Mouse (Mus musculus) CH12F3 (cell line): ENCODE results near the gene Rps6ka4.

Experiments
- in situ Hi-C: fragments of 300-500 bp; cut with MboI; formaldehyde crosslinking; loops from 2 replicates; pipeline ENCODE4 v1.14.3; 2020; ENCODE audit warnings: low sequenced_read_pairs

Gene Rps6ka4

GRCm38 (mm10) chr19:6840475-6841291 lies at the start of gene Rps6ka4:
Gene Rps6ka4 (minus strand): TSS chr19:6840636.
- in situ Hi-C loops, result no loop called here

DNA sequence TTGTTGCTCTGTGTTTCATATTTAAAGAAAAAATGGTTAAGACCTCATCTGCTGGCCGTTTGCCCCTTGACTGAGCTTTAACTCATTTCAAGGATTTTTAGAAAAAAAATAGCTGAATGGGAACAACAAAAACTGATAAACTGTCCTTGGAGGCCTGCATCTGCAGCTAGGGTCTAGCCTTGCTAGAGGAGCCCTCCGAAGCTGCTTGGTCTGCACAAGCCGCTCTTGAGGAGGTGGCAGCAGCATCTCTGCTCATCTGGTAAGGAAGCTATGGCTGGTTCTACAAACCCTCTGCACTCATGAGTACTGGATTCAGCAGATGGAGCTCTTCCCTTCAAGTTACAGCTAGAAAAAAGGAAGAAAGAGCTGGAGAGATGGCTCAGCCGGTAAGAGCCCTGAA lies 37.5 kb upstream of the Rps6ka4 start:
- in situ Hi-C loops, result no loop called here

GRCm38 (mm10) chr19:6876799-6877198 lies 36.4 kb upstream of the Rps6ka4 start:
- in situ Hi-C loops, result no loop called here

DNA sequence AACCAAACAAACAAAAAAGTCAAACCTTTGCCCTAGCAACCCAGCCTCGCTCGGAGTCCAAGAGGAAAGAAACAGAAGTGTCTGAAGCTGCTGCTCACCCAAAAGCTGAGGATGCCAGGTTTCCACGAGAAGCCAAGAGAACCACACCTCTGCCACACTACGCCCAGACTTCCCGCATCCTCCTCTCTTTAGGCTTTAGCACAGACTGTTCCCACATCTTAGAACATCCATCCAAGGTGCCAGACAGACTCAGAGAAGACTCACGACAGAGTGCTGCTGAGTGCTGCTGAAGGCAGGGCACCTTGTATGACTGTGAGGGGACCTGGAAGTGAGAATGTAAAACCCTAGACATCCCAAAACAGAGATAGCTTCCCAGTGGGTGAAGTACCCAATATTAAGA lies 35.4 kb upstream of the Rps6ka4 start:
- in situ Hi-C loops, result no loop called here

GRCm38 (mm10) chr19:6874257-6874656 lies 33.8 kb upstream of the Rps6ka4 start:
- in situ Hi-C loops, result no loop called here

DNA sequence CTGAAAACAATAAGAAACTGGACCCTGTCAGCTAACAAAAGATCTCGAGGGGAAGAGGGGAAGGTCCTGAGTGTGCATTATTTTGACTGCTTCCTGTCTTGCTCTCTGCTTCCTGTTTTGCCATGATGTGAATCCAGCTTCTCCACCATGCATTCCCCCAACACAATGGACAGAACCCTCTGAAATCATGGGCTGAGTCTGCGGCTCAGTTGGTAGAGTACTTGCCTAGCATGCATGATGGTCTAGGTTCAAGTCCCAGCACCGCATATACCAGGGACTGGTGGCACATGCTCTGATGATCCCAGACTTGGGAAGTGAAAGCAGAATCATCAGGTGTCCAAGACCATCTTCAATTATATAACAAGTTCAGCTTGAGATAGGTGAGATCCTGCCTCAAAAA lies 32.3 kb upstream of the Rps6ka4 start:
- in situ Hi-C loops, result no loop called here

GRCm38 (mm10) chr19:6871574-6872271 lies 31.3 kb upstream of the Rps6ka4 start:
- in situ Hi-C loops, result no loop called here

DNA sequence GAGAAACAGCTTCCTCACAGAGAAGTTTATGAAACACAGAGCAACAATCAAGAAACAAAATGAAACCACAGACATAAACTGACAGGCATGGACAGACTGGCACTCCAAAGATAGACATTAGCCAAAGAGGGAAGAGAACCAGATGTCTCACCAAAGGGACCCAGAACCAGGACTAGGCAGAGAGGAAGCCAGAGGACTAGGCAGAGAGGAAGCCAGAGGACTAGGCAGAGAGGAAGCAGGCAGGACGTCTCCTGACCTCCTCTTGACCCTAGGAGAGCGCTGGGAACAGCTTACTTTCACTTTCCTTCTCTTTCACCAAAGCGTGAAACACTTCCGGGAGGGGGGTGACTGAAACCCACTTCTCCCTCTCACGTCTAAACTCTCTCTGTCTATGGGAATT lies 28.9 kb upstream of the Rps6ka4 start:
- in situ Hi-C loops, result no loop called here

DNA sequence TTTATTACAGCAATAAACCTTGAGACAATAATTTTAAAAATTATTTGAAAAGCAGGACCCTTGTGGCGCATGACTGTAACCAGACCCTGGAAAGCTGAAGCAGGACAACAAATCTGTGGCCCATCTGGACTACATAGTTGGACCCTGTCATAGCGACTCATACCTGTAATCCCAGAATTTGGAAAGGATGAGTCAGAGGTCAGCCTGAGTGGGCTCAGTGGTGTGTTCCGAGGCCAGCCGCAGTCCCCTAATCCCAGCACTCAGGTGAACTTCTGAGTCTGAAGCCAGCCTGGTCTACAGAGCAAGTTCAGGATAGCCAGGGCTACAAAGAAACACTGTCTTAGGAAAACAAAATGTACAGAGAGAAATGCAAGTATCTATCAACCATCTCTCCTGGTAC lies 21.0 kb upstream of the Rps6ka4 start:
- in situ Hi-C loops, result no loop called here

DNA sequence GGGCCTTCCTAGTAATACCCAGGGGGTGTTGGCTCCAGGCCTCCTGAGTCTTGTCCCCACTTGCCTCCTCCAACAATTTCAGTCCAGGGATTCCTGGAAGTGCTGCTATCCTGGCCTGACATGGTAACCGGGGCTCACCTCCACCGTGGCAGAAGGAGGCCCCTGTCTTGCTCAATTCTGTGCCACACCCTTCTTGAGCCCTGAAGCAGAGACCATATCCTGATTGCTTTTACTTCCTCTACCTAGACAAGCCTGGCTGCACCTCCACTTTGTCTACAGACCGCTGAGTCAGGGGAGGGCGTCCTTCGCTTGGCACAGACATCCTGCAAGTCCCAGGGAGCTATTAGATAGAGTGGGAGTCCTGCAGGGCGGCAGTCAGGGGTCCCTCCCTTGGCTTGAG lies 20.3 kb upstream of the Rps6ka4 start:
- in situ Hi-C loops, result no loop called here

GRCm38 (mm10) chr19:6859971-6860370 lies 19.5 kb upstream of the Rps6ka4 start:
- in situ Hi-C loops, result no loop called here

GRCm38 (mm10) chr19:6859032-6859651 lies 18.7 kb upstream of the Rps6ka4 start:
- in situ Hi-C loops, result no loop called here

DNA sequence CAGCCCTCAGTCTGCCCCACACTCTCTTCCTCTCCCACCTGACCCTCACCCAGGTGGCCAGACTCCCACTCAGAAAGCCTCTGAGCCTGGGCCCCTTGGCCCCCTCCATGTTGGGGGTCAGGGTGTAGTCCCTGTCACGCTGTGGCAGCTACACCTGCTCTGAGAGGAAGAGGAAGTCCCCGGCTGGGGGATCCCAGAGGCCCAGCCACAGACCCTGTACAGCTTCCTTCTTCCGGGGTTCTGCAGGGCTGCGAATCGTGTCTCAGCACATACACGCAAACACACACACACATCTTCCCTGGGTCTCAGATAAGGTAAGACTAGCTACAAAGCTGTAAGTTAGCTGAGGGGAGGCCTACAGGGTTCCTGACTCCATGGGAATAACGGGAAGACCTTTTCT lies 17.6 kb upstream of the Rps6ka4 start, which contains the start of gene Ccdc88b:
TSS of gene Ccdc88b (minus strand) at position 181 of the 400 bp plus-strand sequence.
- in situ Hi-C loops, result no loop called here

DNA sequence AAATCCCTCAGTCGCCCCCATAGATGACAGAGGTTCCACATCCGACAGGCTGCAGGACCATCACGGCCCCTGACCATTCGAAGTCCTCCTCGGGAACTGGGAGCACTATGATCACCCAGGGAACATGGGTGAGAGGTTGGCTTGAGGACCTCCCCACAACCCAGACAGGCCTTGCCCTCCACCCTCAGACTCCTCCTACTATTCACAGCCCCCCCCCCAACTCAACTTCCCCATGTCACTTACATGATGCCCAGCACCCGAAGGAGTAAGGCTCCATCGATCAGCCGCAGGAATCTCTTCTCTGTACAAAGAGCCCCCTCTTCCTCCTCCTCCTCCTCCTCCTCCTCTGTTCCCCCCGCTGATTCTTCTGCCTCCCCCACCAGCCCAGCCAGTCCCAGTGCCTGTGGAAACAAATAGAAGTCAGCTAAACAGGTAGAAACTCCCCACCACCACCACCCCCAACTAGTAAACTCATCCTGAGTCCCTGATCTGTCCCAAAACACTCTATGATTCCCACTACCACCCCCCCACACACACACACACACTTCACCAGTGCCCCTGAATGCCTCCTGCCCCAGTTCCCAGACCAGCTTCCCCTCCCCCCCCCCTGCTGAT lies 17.1 kb upstream of the Rps6ka4 start:
- in situ Hi-C loops, result no loop called here

GRCm38 (mm10) chr19:6857003-6857360 lies 16.5 kb upstream of the Rps6ka4 start:
- in situ Hi-C loops, result no loop called here

DNA sequence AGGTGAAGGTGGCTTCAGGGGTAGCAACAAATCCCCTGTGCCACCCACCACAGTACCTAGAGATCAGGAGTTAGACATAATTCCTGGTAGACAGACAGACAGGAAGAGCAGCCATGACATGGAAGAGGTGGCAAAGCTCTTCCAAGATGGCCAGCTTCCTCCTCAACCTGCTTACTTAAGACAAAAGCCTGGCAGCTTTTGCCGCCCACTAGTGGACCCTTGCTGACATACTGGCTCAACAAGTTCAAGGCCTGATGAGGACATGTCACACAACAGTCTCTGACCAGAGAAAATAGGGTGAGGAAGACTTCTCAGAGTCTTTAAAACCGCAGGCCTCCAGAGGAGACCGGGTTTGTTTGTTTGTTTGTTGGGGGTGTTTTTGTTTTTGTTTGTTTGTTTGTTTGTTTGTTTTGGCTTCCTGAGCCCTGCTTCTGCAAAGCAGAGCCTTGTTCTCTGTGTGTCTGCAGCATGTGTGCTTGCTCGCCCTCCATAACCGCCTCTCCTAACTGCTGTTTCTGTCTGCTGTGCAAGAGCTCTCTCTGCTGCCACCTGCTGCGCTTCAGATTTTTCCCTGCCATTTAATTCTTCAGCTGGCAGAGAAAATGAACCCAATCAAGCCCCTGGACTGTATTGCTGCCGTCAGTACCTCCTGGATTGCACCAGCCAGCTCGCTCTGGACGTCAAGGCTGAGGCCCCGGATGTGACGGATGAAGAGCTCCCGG lies 16.0 kb upstream of the Rps6ka4 start:
- in situ Hi-C loops, result no loop called here

GRCm38 (mm10) chr19:6855225-6856031 lies 15.0 kb upstream of the Rps6ka4 start:
- in situ Hi-C loops, result no loop called here

DNA sequence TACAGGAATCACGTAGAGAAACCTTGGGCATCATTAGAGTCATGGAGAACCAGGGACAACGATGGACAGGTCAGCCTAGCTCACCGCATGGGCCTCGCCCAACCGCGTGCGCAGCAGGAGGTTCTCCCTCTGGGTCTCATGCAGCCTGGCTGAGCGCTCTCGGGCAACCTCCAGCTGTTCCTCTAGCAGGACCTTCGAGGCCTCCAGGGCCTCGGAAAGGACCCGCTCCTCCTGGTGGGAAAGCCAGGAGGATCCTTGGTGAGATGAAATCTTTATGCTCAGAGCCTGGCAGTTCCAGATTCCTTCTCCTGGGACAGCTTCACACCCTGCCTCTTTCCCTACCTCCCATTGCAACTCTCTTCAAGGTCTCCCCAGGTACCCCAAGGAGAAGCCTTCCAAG lies 14.2 kb upstream of the Rps6ka4 start:
- in situ Hi-C loops, result no loop called here

DNA sequence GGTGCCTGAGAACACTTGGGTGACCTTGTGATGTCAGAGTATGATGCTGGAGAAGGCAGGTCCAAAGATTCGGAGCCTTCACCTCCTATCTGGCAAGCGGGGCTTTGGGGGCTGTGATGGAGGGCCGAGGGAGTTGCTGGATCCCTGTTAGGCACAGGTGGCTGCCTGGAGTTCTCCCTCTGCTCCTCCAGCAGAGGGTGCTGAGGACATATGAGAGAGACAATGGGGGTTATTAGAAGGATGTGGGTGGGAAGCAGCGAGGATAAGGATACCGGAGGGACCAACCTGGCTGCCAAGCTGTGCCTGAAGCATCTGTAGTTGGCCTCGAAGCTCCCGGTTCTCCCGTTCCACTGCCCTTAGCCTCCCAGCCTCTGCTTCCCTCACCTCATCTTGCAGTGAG lies 13.5 kb upstream of the Rps6ka4 start:
- in situ Hi-C loops, result no loop called here
